Mouse (Mus musculus): ENCODE results near the gene Nfkb1.

Nfkb1 gene

DNA sequence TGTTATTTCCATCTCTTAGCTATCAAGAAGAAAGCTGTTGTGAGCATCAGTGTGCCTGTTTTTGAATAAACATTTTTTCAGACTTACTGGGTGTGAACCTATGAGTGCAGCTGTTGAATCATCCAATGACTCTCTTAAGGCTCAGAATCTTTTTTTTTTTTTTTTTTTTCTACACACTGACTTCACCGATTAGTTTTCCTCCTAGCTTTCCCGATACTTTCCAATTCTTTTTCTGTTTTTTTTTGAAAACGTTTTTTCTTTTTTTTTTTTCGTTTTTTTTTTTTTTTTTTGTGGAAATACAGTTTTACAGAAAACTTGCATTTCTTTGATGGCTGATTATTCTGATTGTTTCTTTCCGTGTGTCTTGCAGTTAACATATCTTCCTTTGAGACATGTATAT lies 138.5 kb downstream of the Nfkb1 start:
- no peak for DNase-seq (ENCODE audit: low read depth in 1 of 2, low spot score in 2 of 2)

DNA sequence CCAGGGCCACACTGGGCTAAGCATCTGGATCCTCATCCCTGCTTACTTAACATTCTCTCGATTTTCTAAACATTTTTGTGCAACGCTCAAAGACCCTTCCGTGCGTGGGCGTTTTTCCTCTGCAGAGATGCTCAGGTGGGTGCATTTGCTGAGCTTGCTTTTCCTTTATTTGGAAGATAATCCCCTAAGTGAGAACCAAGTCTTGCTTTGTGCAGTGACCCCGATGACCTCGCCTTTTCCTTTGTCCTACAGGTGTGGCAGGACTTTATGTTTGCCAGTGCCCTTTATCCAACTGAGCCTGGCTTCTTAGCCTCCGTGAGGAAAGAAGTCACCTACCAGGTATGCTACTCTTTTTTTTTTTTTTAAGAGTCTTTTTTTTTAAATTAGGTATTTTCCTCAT lies 144.0 kb downstream of the Nfkb1 start:
- no peak for DNase-seq (ENCODE audit: low read depth in 1 of 2, low spot score in 2 of 2)

DNA sequence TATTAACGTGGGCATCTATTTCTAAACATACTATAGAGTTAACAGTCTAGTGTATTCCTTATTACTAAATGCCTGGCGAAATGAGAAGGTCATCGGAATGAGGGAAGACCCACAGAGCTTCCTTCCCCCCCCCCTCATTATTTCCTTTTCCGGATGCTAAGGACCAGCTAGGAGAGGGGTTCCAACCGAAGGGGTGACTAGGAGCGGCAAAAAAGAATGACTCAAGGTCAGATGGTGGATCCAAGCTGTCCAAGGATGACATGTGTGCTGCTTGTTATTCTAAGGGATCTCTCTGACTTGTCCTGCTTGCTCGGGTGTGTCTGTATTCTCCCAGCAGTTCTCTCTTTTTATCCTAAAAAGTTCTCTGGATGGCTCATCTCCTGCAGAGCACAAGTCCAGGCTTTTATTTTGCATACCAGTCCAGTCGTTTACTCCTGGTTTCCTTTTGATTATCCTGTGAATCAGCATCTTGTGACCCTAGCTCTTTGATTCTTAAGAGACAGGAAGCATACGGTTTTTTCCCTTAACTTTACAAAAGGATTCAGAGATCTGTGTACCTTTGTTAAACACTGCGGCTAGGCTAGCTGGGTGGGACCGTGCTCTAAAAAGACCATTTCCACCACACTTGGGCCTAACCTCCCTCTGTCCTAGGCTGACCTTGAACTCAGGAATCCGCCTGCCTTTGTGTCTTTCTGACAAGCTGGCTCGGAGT lies 145.0 kb downstream of the Nfkb1 start:
- no peak for DNase-seq (ENCODE audit: low read depth in 1 of 2, low spot score in 2 of 2)
